Mouse (Mus musculus) limb, embryonic 15.5 days (tissue): ENCODE data around the gene Olfr1034. TPM values are rescaled to one million over a fixed set of nuclear protein-coding genes. Genes with fewer than 3 reads are reported as not detected.
"Not testable (repeated sequence)": the region's sequence is repeated elsewhere in the genome, so short reads cannot be mapped to it uniquely, and the experiment has no call there.

ENCODE experiments used
- ATAC-seq: fragments of 200-750 bp; cut with Nextera tagmentation; 2 replicates; pipeline ENCODE4 v1.8.0; 2017; ENCODE audit warnings: low read depth, moderate TSS enrichment; ENCODE audit not compliant: insufficient number of reproducible peaks, low FRiP score, low TSS enrichment
- H3K27ac ChIP-seq: fragments of 300-500 bp; sonication (generic); 2 replicates; pipeline ENCODE4 v1.5.1; 2015; ENCODE audit warnings: moderate library complexity, mild to moderate bottlenecking, inconsistent platforms
- H3K27me3 ChIP-seq: fragments of 300-500 bp; sonication (generic); 2 replicates; pipeline ENCODE4 v1.6.1; 2015; ENCODE audit warnings: inconsistent platforms
- H3K36me3 ChIP-seq: fragments of 300-500 bp; sonication (generic); 2 replicates; pipeline ENCODE4 v1.6.1; 2015; ENCODE audit warnings: inconsistent platforms
- H3K4me1 ChIP-seq: fragments of 300-500 bp; sonication (generic); 2 replicates; pipeline ENCODE4 v1.6.1; 2015; ENCODE audit warnings: inconsistent platforms
- H3K4me2 ChIP-seq: fragments of 300-500 bp; sonication (generic); 2 replicates; pipeline ENCODE4 v1.6.1; 2015; ENCODE audit warnings: mild to moderate bottlenecking, inconsistent platforms
- H3K4me3 ChIP-seq: fragments of 300-500 bp; sonication (generic); 2 replicates; pipeline ENCODE4 v1.5.1; 2015; ENCODE audit warnings: mild to moderate bottlenecking, inconsistent platforms
- H3K9ac ChIP-seq: fragments of 300-500 bp; sonication (generic); 2 replicates; pipeline ENCODE4 v1.6.1; 2015; ENCODE audit warnings: inconsistent platforms
- H3K9me3 ChIP-seq: fragments of 300-500 bp; sonication (generic); 2 replicates; pipeline ENCODE4 v1.6.1; 2016; ENCODE audit warnings: inconsistent platforms
- WGBS: fragments of 180-500 bp; shearing (Covaris S2); methylation state at CpG from one replicate; pipeline ENCODE4 v1.1.7; 2015; 5-methylcytosine and 5-hydroxymethylcytosine counted together
- polyA plus RNA-seq: library from polyadenylated mRNA; unstranded; fragments of >200 nt; fragmentation: Nextera tagmentation; extraction: Ambion mirVana; gene quantifications from 2 replicates; pipeline ENCODE4 v1.2.1, GENCODE M21; 2015

Gene Olfr1034
- 0.04 TPM in 1 of 2 replicates, not detected in the other for polyA plus RNA-seq

- Histone ChIP-seq H3K4me1 (no peaks in the 10 kb centered on the region), H3K27me3 (no peaks in the 10 kb centered on the region), H3K9me3 (no peaks in the 10 kb centered on the region), H3K4me2 (no peak within 1 kb of the TSS), H3K9ac (no peak within 1 kb of the TSS), H3K36me3 (no peaks in the 10 kb centered on the region), H3K4me3 (no peak within 1 kb of the TSS), H3K27ac (no peak within 1 kb of the TSS)
- no peak for ATAC-seq
Measured at GRCm38 (mm10) chr2:86045561-86045960, at the start of gene Olfr1034. Gene Olfr1034 (plus strand): TSS chr2:86045861.

GRCm38 (mm10) chr2:86005240-86005639 lies 40.4 kb upstream of the Olfr1034 start, which contains the start of gene Olfr1032:
Gene Olfr1032 (plus strand): TSS chr2:86005540.
- Histone ChIP-seq H3K4me1 (no peaks in the 10 kb centered on the region), H3K27me3 (no peaks in the 10 kb centered on the region), H3K36me3 (no peaks in the 10 kb centered on the region), H3K9me3 (no peaks in the 10 kb centered on the region), H3K9ac (no peak within 1 kb of the TSS), H3K4me2 (no peak within 1 kb of the TSS), H3K4me3 (no peak within 1 kb of the TSS), H3K27ac (no peak within 1 kb of the TSS)
- no peak for ATAC-seq
- 78% methylated on average over 7 of the region's 7 CpGs for WGBS

- H3K9me3 ChIP-seq, H3K27me3 ChIP-seq, H3K27ac ChIP-seq, ATAC-seq, H3K9ac ChIP-seq, H3K4me1 ChIP-seq, H3K36me3 ChIP-seq: not testable (repeated sequence)
- H3K4me3 ChIP-seq, result peak within 1 kb of the TSS; percentile 34
- 3% methylated on average over 11 of the region's 11 CpGs for WGBS
- peak within 1 kb of the TSS; percentile 40 for H3K4me2 ChIP-seq
Measured at GRCm38 (mm10) chr2:86020406-86020805, 25.3 kb upstream of the Olfr1034 start, which contains the start of gene Olfr1033. Gene Olfr1033 (plus strand): TSS chr2:86020633.

- not testable (repeated sequence) for ATAC-seq, H3K27me3 ChIP-seq, H3K27ac ChIP-seq, H3K4me1 ChIP-seq, H3K36me3 ChIP-seq, H3K9me3 ChIP-seq, H3K4me2 ChIP-seq, H3K4me3 ChIP-seq, H3K9ac ChIP-seq
- 81% methylated on average over 5 of the region's 9 CpGs for WGBS
Measured at GRCm38 (mm10) chr2:86021518-86021917, 24.1 kb upstream of the Olfr1034 start.

GRCm38 (mm10) chr2:86050777-86051176 lies 5.1 kb downstream of the Olfr1034 start:
- H3K27ac ChIP-seq, H3K9ac ChIP-seq, H3K4me2 ChIP-seq, H3K27me3 ChIP-seq, H3K4me1 ChIP-seq, ATAC-seq, H3K36me3 ChIP-seq, H3K4me3 ChIP-seq, H3K9me3 ChIP-seq: not testable (repeated sequence)

GRCm38 (mm10) chr2:86063766-86064165 lies 18.1 kb downstream of the Olfr1034 start:
- ATAC-seq, H3K27me3 ChIP-seq, H3K4me3 ChIP-seq, H3K36me3 ChIP-seq, H3K9me3 ChIP-seq, H3K4me1 ChIP-seq, H3K9ac ChIP-seq, H3K27ac ChIP-seq, H3K4me2 ChIP-seq: not testable (repeated sequence)
- WGBS, result 91% methylated on average over 2 of the region's 2 CpGs

GRCm38 (mm10) chr2:86070189-86070588 lies 24.5 kb downstream of the Olfr1034 start:
- Histone ChIP-seq H3K4me3 (no peak overlapping the region), H3K36me3 (no peaks in the 10 kb centered on the region), H3K27me3 (no peaks in the 10 kb centered on the region), H3K4me2 (no peak overlapping the region), H3K9me3 (no peaks in the 10 kb centered on the region), H3K4me1 (no peaks in the 10 kb centered on the region), H3K9ac (no peak overlapping the region), H3K27ac (no peak overlapping the region)
- WGBS, result 89% methylated on average over 8 of the region's 8 CpGs
- ATAC-seq, result no peak

- not testable (repeated sequence) for H3K9me3 ChIP-seq, H3K4me3 ChIP-seq, H3K9ac ChIP-seq, H3K4me1 ChIP-seq, H3K27me3 ChIP-seq, ATAC-seq, H3K27ac ChIP-seq, H3K4me2 ChIP-seq, H3K36me3 ChIP-seq
Measured at GRCm38 (mm10) chr2:86073692-86074091, 28.0 kb downstream of the Olfr1034 start, which contains the start of gene Olfr1036. Gene Olfr1036 (plus strand): TSS chr2:86073992.

- not testable (repeated sequence) for H3K4me3 ChIP-seq, H3K4me1 ChIP-seq, H3K36me3 ChIP-seq, H3K9me3 ChIP-seq, ATAC-seq, H3K27ac ChIP-seq, H3K27me3 ChIP-seq, H3K4me2 ChIP-seq, H3K9ac ChIP-seq
- 85% methylated on average over 1 of the region's 1 CpGs for WGBS
Measured at GRCm38 (mm10) chr2:86080478-86080877, 34.8 kb downstream of the Olfr1034 start.

GRCm38 (mm10) chr2:86087285-86087684 lies 41.6 kb downstream of the Olfr1034 start, which contains the start of gene Olfr1037:
Gene Olfr1037 (minus strand): TSS chr2:86087385.
- 79% methylated on average over 2 of the region's 2 CpGs for WGBS
- no peak within 1 kb of the TSS for H3K27ac ChIP-seq
- no peak for ATAC-seq

More at GRCm38 (mm10) chr2:86087285-86087684, 41.6 kb downstream of the Olfr1034 start, which contains the start of gene Olfr1037:
- H3K4me3 ChIP-seq, result no peak within 1 kb of the TSS
- H3K4me1 ChIP-seq, result no peaks in the 10 kb centered on the region
- no peaks in the 10 kb centered on the region for H3K36me3 ChIP-seq
- no peak within 1 kb of the TSS for H3K9ac ChIP-seq
- H3K4me2 ChIP-seq, result no peak within 1 kb of the TSS
- no peaks in the 10 kb centered on the region for H3K27me3 ChIP-seq
- H3K9me3 ChIP-seq, result no peaks in the 10 kb centered on the region

Other genes starting within 250 kb of the Olfr1034 start
- gene Olfr1016, start 243.3 kb upstream of the Olfr1034 start, polyA plus RNA-seq, result not detected in 2 replicates
- not detected in 2 replicates for gene Olfr1018, start 227.4 kb upstream of the Olfr1034 start, polyA plus RNA-seq
- not detected in 2 replicates for gene Olfr1019, start 200.4 kb upstream of the Olfr1034 start, polyA plus RNA-seq
- not detected in 2 replicates for gene Olfr1020, start 198.8 kb upstream of the Olfr1034 start, polyA plus RNA-seq
- not detected in 2 replicates for gene Olfr1022, start 177.3 kb upstream of the Olfr1034 start, polyA plus RNA-seq
- not detected in 2 replicates for gene Olfr1023, start 160.2 kb upstream of the Olfr1034 start, polyA plus RNA-seq
- not detected in 2 replicates for gene Olfr1024, start 140.8 kb upstream of the Olfr1034 start, polyA plus RNA-seq
- gene Olfr1025-ps1, start 130.7 kb upstream of the Olfr1034 start, polyA plus RNA-seq, result not detected in 2 replicates
- gene Olfr1026, start 124.3 kb upstream of the Olfr1034 start, polyA plus RNA-seq, result not detected in 2 replicates
- gene Olfr1028, start 95.4 kb upstream of the Olfr1034 start, polyA plus RNA-seq, result not detected in 2 replicates
- gene Olfr1029, start 72.0 kb upstream of the Olfr1034 start, polyA plus RNA-seq, result not detected in 2 replicates
- gene Olfr1030, start 66.6 kb upstream of the Olfr1034 start, polyA plus RNA-seq, result not detected in 2 replicates
- not detected in 2 replicates for gene Olfr1031, start 55.6 kb upstream of the Olfr1034 start, polyA plus RNA-seq
- not detected in 2 replicates for gene Olfr1032, start 40.3 kb upstream of the Olfr1034 start, polyA plus RNA-seq
- gene Olfr1033, start 25.2 kb upstream of the Olfr1034 start, polyA plus RNA-seq, result 1.6 TPM in 2 replicates
- gene Olfr1036, start 28.1 kb downstream of the Olfr1034 start, polyA plus RNA-seq, result not detected in 2 replicates
- gene Olfr1037, start 41.5 kb downstream of the Olfr1034 start, polyA plus RNA-seq, result not detected in 2 replicates
- gene Olfr1039, start 90.1 kb downstream of the Olfr1034 start, polyA plus RNA-seq, result not detected in 2 replicates
- not detected in 2 replicates for gene Olfr1040, start 100.9 kb downstream of the Olfr1034 start, polyA plus RNA-seq
- not detected in 2 replicates for gene Olfr1042, start 116.0 kb downstream of the Olfr1034 start, polyA plus RNA-seq
- not detected in 2 replicates for gene Olfr1043, start 121.7 kb downstream of the Olfr1034 start, polyA plus RNA-seq
- not detected in 2 replicates for gene Olfr1044, start 132.0 kb downstream of the Olfr1034 start, polyA plus RNA-seq
- not detected in 2 replicates for gene Olfr52, start 139.8 kb downstream of the Olfr1034 start, polyA plus RNA-seq
- gene Olfr1045, start 157.1 kb downstream of the Olfr1034 start, polyA plus RNA-seq, result not detected in 2 replicates
- gene Olfr1046, start 173.5 kb downstream of the Olfr1034 start, polyA plus RNA-seq, result not detected in 2 replicates
- not detected in 2 replicates for gene Olfr1047, start 185.5 kb downstream of the Olfr1034 start, polyA plus RNA-seq
- not detected in 2 replicates for gene Olfr1048, start 194.4 kb downstream of the Olfr1034 start, polyA plus RNA-seq
- gene Olfr1049, start 212.5 kb downstream of the Olfr1034 start, polyA plus RNA-seq, result not detected in 2 replicates
- gene Olfr1051, start 233.2 kb downstream of the Olfr1034 start, polyA plus RNA-seq, result not detected in 2 replicates
- not detected in 2 replicates for gene Olfr1052, start 246.6 kb downstream of the Olfr1034 start, polyA plus RNA-seq